Mouse (Mus musculus) heart, adult 2 months (tissue): ENCODE results near the gene Mpped2. TPM values are rescaled to one million over a fixed set of nuclear protein-coding genes. Genes with fewer than 3 reads are reported as not detected.

Experiments
- DNase-seq, 2 experiments: peaks; one replicate each; pipeline ENCODE4 v3.0.0; 2021
- H3K27ac ChIP-seq: fragments of 200-600 bp; 2 replicates; pipeline ENCODE4 v1.8.1; 2022
- H3K27me3 ChIP-seq: fragments of 200-500 bp; 2 replicates; pipeline ENCODE4 v1.6.1; 2012; ENCODE audit warnings: mild to moderate bottlenecking, low read length, inconsistent platforms, mixed read lengths; ENCODE audit not compliant: control insufficient read depth, insufficient read depth
- H3K36me3 ChIP-seq: fragments of 200-500 bp; 2 replicates; pipeline ENCODE4 v1.6.1; 2012; ENCODE audit warnings: low read length, inconsistent platforms; ENCODE audit not compliant: control insufficient read depth, insufficient read depth
- H3K4me1 ChIP-seq: fragments of 200-500 bp; 2 replicates; pipeline ENCODE4 v1.6.1; 2011; ENCODE audit warnings: low read length; ENCODE audit not compliant: control insufficient read depth, insufficient read depth
- H3K4me3 ChIP-seq: fragments of 200-600 bp; 2 replicates; pipeline ENCODE4 v1.8.1; 2022
- H3K79me2 ChIP-seq: fragments of 200-500 bp; replicated peaks from 2 replicates; pipeline ENCODE4 v1.6.1; 2012; ENCODE audit warnings: mild to moderate bottlenecking, inconsistent platforms, low read length, moderate library complexity, mixed read lengths; ENCODE audit not compliant: control insufficient read depth, insufficient read depth
- H3K9ac ChIP-seq: fragments of 200-500 bp; 2 replicates; pipeline ENCODE4 v1.6.1; 2012; ENCODE audit warnings: low read depth, mild to moderate bottlenecking, control low read depth, inconsistent platforms, low read length, mixed read lengths
- CTCF ChIP-seq: fragments of 200-600 bp; IDR thresholded peaks from 2 replicates; pipeline ENCODE4 v1.8.1; 2022; ENCODE audit warnings: antibody characterized with exemption, mild to moderate bottlenecking, moderate library complexity
- EP300 ChIP-seq: fragments of 200-500 bp; IDR thresholded peaks from 2 replicates; pipeline ENCODE4 v1.6.1; 2011; ENCODE audit warnings: low read depth, low read length, control low read depth; ENCODE audit not compliant: insufficient read depth
- POLR2A ChIP-seq: fragments of 200-500 bp; IDR thresholded peaks from 2 replicates; pipeline ENCODE4 v1.6.1; 2011; ENCODE audit warnings: mild to moderate bottlenecking, low read depth, low read length, control low read depth; ENCODE audit not compliant: insufficient read depth
- WGBS: fragments of 180-500 bp; shearing (Covaris S2); methylation state at CpG from one replicate; pipeline ENCODE4 v1.1.7; 2018; 5-methylcytosine and 5-hydroxymethylcytosine counted together
- intact Hi-C: fragments of 180-260 bp; cut with DNase I; formaldehyde crosslinking; loops from one replicate; pipeline ENCODE4 v1.15.1; 2025
- polyA plus RNA-seq: library from polyadenylated mRNA; depleted of rRNA; stranded (reverse); fragments of >200 nt; gene quantifications from 2 replicates; pipeline ENCODE4 v1.2.3, GENCODE M21; 2012
- total RNA-seq, 2 experiments: library from RNA; stranded (reverse); gene quantifications; 2 replicates each; pipeline ENCODE4 v1.2.3; 2021

The Mpped2 gene
- total and polyA plus RNA-seq, 3 experiments: 8.0 to 23.7 (median 20.7) TPM

- no peak for DNase-seq
- intact Hi-C loops: no loop called here
- no peak overlapping the region for H3K27ac ChIP-seq
- no peak for TF ChIP-seq POLR2A
- TF ChIP-seq EP300: no peak
- TF ChIP-seq CTCF: no peak
- WGBS: 83% methylated on average over 5 of the region's 5 CpGs
- H3K36me3 ChIP-seq: no peaks in the 10 kb centered on the region
- no peaks in the 10 kb centered on the region for H3K27me3 ChIP-seq
- no peaks in the 10 kb centered on the region for H3K79me2 ChIP-seq
- H3K9ac ChIP-seq: no peak overlapping the region
- H3K4me3 ChIP-seq: no peak overlapping the region
- no peaks in the 10 kb centered on the region; the same call in 1 of the 2 replicates for H3K4me1 ChIP-seq
These were observed 60.6 kb downstream of the Mpped2 start for GRCm38 (mm10) chr2:106753703-106754102.

DNA sequence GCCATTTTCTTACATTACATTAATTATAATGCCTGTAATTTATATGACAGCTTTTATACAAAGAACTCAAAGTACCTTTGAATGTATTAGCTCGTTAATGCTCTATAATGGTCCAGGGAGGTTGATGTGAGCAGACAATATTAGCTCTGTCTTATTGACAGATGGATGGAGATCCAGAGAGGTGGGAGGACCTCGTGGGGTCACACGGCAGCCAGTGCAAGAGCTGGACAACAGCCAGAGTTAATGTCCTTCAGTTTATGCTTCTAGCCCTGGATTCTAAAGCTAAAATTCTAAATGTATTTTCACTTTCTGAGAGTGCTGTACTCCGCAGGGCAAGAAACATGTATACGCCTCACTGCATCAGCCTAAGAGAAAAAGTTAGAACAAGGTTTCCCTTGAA, 61.6 kb downstream of the Mpped2 start:
- intact Hi-C loops: no loop called here
- H3K27ac ChIP-seq: no peak overlapping the region
- H3K79me2 ChIP-seq: no peaks in the 10 kb centered on the region
- no peaks in the 10 kb centered on the region for H3K36me3 ChIP-seq
- 77% methylated on average over 5 of the region's 5 CpGs for WGBS
- no peak overlapping the region for H3K4me3 ChIP-seq
- no peak for DNase-seq
- H3K9ac ChIP-seq: no peak overlapping the region
- H3K4me1 ChIP-seq: no peaks in the 10 kb centered on the region; the same call in 1 of the 2 replicates
- TF ChIP-seq POLR2A (no peak), EP300 (no peak), CTCF (no peak)
- no peaks in the 10 kb centered on the region for H3K27me3 ChIP-seq

GRCm38 (mm10) chr2:106756354-106757103, 63.5 kb downstream of the Mpped2 start:
- intact Hi-C loops: no loop called here

GRCm38 (mm10) chr2:106762920-106763319, 69.9 kb downstream of the Mpped2 start:
- 78% methylated on average over 8 of the region's 8 CpGs for WGBS
- Histone ChIP-seq H3K79me2 (no peaks in the 10 kb centered on the region), H3K4me3 (no peak overlapping the region), H3K27me3 (no peaks in the 10 kb centered on the region), H3K4me1 (no peaks in the 10 kb centered on the region), H3K36me3 (no peaks in the 10 kb centered on the region), H3K9ac (no peak overlapping the region), H3K27ac (no peak overlapping the region)
- TF ChIP-seq EP300: no peak
- TF ChIP-seq CTCF: no peak
- TF ChIP-seq POLR2A: no peak
- DNase-seq: no peak
- intact Hi-C loops: no loop called here

More at GRCm38 (mm10) chr2:106756354-106757103, 63.5 kb downstream of the Mpped2 start:
- H3K27me3 ChIP-seq: no peaks in the 10 kb centered on the region
- H3K4me3 ChIP-seq: no peak overlapping the region
- H3K4me1 ChIP-seq: no peaks in the 10 kb centered on the region; the same call in 1 of the 2 replicates
- 71% methylated on average over 13 of the region's 13 CpGs for WGBS
- H3K27ac ChIP-seq: no peak overlapping the region
- H3K36me3 ChIP-seq: no peaks in the 10 kb centered on the region
- H3K9ac ChIP-seq: no peak overlapping the region
- H3K79me2 ChIP-seq: no peaks in the 10 kb centered on the region
- DNase-seq: no peak
- TF ChIP-seq CTCF (no peak), POLR2A (no peak), EP300 (no peak)

DNA sequence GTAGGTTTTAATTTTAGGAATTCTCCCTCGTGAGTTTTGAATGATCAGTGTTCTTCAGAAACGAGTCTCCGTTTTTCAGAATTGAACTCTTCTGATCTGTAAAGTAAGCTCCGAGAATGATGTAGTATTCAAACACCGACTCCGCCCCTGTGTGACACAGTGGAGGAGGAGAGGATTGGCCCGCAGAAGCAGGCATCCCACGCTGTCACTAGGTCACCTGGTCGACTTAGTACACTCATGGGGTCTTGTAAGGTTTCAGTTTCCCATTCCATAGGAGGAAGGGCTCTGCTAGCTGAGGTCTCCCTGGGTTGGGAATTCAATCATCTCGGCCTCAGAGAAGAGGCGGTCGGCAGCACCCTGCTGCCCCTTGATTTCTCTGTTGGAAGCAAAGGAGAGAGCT, 76.2 kb downstream of the Mpped2 start:
- intact Hi-C loops: no loop called here
- no peaks in the 10 kb centered on the region for H3K4me1 ChIP-seq
- TF ChIP-seq POLR2A (no peak), EP300 (no peak), CTCF (no peak)
- H3K36me3 ChIP-seq: no peaks in the 10 kb centered on the region
- no peaks in the 10 kb centered on the region for H3K79me2 ChIP-seq
- H3K27me3 ChIP-seq: no peaks in the 10 kb centered on the region
- H3K27ac ChIP-seq: no peak overlapping the region
- DNase-seq: no peak
- 92% methylated on average over 12 of the region's 12 CpGs for WGBS
- no peak overlapping the region for H3K9ac ChIP-seq
- H3K4me3 ChIP-seq: no peak overlapping the region

- Histone ChIP-seq H3K79me2 (no peaks in the 10 kb centered on the region), H3K36me3 (no peaks in the 10 kb centered on the region), H3K4me1 (no peaks in the 10 kb centered on the region), H3K27ac (no peak overlapping the region), H3K27me3 (no peaks in the 10 kb centered on the region), H3K9ac (no peak overlapping the region), H3K4me3 (no peak overlapping the region)
- TF ChIP-seq EP300: no peak
- no peak for TF ChIP-seq CTCF
- no peak for TF ChIP-seq POLR2A
- WGBS: 77% methylated on average over 5 of the region's 5 CpGs
- no peak for DNase-seq
- intact Hi-C loops: no loop called here
These were observed 79.6 kb downstream of the Mpped2 start for GRCm38 (mm10) chr2:106772643-106773042.
